Mouse (Mus musculus) embryonic facial prominence, embryonic 10.5 days (tissue): Measurements from ENCODE around the gene Sh3pxd2a. TPM values are rescaled to one million over a fixed set of nuclear protein-coding genes. Genes with fewer than 3 reads are reported as not detected.
"Not testable (repeated sequence)": the region's sequence is repeated elsewhere in the genome, so short reads cannot be mapped to it uniquely, and the experiment has no call there.

Experiments
- DNase-seq: peaks from one replicate; pipeline ENCODE4 v3.0.0-alpha.2; 2017; ENCODE audit warnings: low spot score
- H3K27ac ChIP-seq: fragments of 300-500 bp; sonication (generic); replicated peaks from 2 replicates; pipeline ENCODE4 v1.5.1; 2016; ENCODE audit warnings: mild to moderate bottlenecking
- H3K27me3 ChIP-seq: fragments of 300-500 bp; sonication (generic); replicated peaks from 2 replicates; pipeline ENCODE4 v1.6.1; 2016; ENCODE audit warnings: low read depth, mild to moderate bottlenecking; ENCODE audit not compliant: poor library complexity, severe bottlenecking
- H3K36me3 ChIP-seq: fragments of 300-500 bp; sonication (generic); replicated peaks from 2 replicates; pipeline ENCODE4 v1.6.1; 2016; ENCODE audit warnings: mild to moderate bottlenecking, moderate library complexity
- H3K4me1 ChIP-seq: fragments of 300-500 bp; sonication (generic); 2 replicates; pipeline ENCODE4 v1.6.1; 2016
- H3K4me3 ChIP-seq: fragments of 300-500 bp; sonication (generic); 2 replicates; pipeline ENCODE4 v1.5.1; 2016; ENCODE audit warnings: mild to moderate bottlenecking, moderate library complexity
- H3K9me3 ChIP-seq: fragments of 300-500 bp; sonication (generic); 2 replicates; pipeline ENCODE4 v1.6.1; 2016; ENCODE audit warnings: mild to moderate bottlenecking
- WGBS: fragments of 180-500 bp; shearing (Covaris S2); methylation state at CpG from one replicate; pipeline ENCODE4 v1.1.7; 2016; 5-methylcytosine and 5-hydroxymethylcytosine counted together
- polyA plus RNA-seq: library from polyadenylated mRNA; unstranded; fragments of >200 nt; fragmentation: Nextera tagmentation; extraction: Ambion mirVana; gene quantifications from 2 replicates; pipeline ENCODE4 v1.2.1, GENCODE M21; 2016

Gene Sh3pxd2a
- polyA plus RNA-seq, 1 experiment from 2014 or later = 2.9 TPM

GRCm38 (mm10) chr19:47408656-47409055 lies 55.5 kb downstream of the Sh3pxd2a start:
- Histone ChIP-seq H3K27ac (peak overlapping the region; percentile 49; the same call in 1 of the 2 replicates), H3K4me3 (no peak overlapping the region), H3K36me3 (peaks cover 13% of the 10 kb centered on the region), H3K4me1 (peaks cover 51% of the 10 kb centered on the region), H3K9me3 (peaks cover 6% of the 10 kb centered on the region; the same call in 1 of the 2 replicates), H3K27me3 (no peaks in the 10 kb centered on the region)
- 53% methylated on average over 7 of the region's 7 CpGs for WGBS
- DNase-seq = peak; percentile 24

- peaks cover 6% of the 10 kb centered on the region; the same call in 1 of the 2 replicates for H3K9me3 ChIP-seq
- DNase-seq = no peak
- H3K4me1 ChIP-seq = peaks cover 60% of the 10 kb centered on the region
- WGBS = 92% methylated on average over 6 of the region's 6 CpGs
- peaks cover 13% of the 10 kb centered on the region for H3K36me3 ChIP-seq
- no peaks in the 10 kb centered on the region for H3K27me3 ChIP-seq
- no peak overlapping the region for H3K4me3 ChIP-seq
- H3K27ac ChIP-seq = no peak overlapping the region; the same call in 1 of the 2 replicates
Observed at GRCm38 (mm10) chr19:47407332-47407731, 56.9 kb downstream of the Sh3pxd2a start.

- Histone ChIP-seq H3K4me3 (no peak overlapping the region), H3K36me3 (peaks cover 9% of the 10 kb centered on the region), H3K4me1 (peaks cover 67% of the 10 kb centered on the region), H3K27ac (0 out of 2 replicates have a peak overlapping the region, but pooled peaks have one; percentile 10), H3K27me3 (no peaks in the 10 kb centered on the region), H3K9me3 (peaks cover 6% of the 10 kb centered on the region; the same call in 1 of the 2 replicates)
- WGBS = 80% methylated on average over 6 of the region's 6 CpGs
- no peak for DNase-seq
Observed at GRCm38 (mm10) chr19:47406524-47406923, 57.7 kb downstream of the Sh3pxd2a start.

GRCm38 (mm10) chr19:47405548-47405947 lies 58.7 kb downstream of the Sh3pxd2a start:
- Histone ChIP-seq H3K4me3 (no peak overlapping the region), H3K4me1 (peaks cover 70% of the 10 kb centered on the region), H3K27ac (no peak overlapping the region), H3K9me3 (peaks cover 6% of the 10 kb centered on the region; the same call in 1 of the 2 replicates), H3K36me3 (peaks cover 9% of the 10 kb centered on the region), H3K27me3 (no peaks in the 10 kb centered on the region)
- 93% methylated on average over 8 of the region's 8 CpGs for WGBS
- DNase-seq = no peak

GRCm38 (mm10) chr19:47403391-47404379 lies 60.5 kb downstream of the Sh3pxd2a start:
- Histone ChIP-seq H3K36me3 (peaks cover 9% of the 10 kb centered on the region), H3K4me3 (no peak overlapping the region), H3K27me3 (no peaks in the 10 kb centered on the region), H3K4me1 (peaks cover 58% of the 10 kb centered on the region), H3K27ac (peak overlapping the region; percentile 65), H3K9me3 (peaks cover 6% of the 10 kb centered on the region; the same call in 1 of the 2 replicates)
- no peak for DNase-seq
- WGBS = 60% methylated on average over 3 of the region's 3 CpGs

GRCm38 (mm10) chr19:47402976-47403375 lies 61.2 kb downstream of the Sh3pxd2a start:
- Histone ChIP-seq H3K27ac (peak overlapping the region; percentile 65), H3K9me3 (peaks cover 3% of the 10 kb centered on the region; the same call in 1 of the 2 replicates), H3K36me3 (peaks cover 7% of the 10 kb centered on the region), H3K4me3 (no peak overlapping the region), H3K27me3 (no peaks in the 10 kb centered on the region), H3K4me1 (peaks cover 58% of the 10 kb centered on the region)
- peak; percentile 49 for DNase-seq
- WGBS = 21% methylated on average over 6 of the region's 6 CpGs

- no peaks in the 10 kb centered on the region for H3K9me3 ChIP-seq
- H3K4me3 ChIP-seq = no peak overlapping the region
- WGBS = 83% methylated on average over 4 of the region's 4 CpGs
- H3K36me3 ChIP-seq = peaks cover 4% of the 10 kb centered on the region
- DNase-seq = no peak
- H3K27me3 ChIP-seq = no peaks in the 10 kb centered on the region
- H3K4me1 ChIP-seq = peaks cover 59% of the 10 kb centered on the region
- H3K27ac ChIP-seq = peak overlapping the region; percentile 65
Observed at GRCm38 (mm10) chr19:47402544-47402943, 61.7 kb downstream of the Sh3pxd2a start.

- H3K27me3 ChIP-seq = no peaks in the 10 kb centered on the region
- H3K4me1 ChIP-seq = peaks cover 54% of the 10 kb centered on the region
- no peak overlapping the region for H3K4me3 ChIP-seq
- WGBS = 88% methylated on average over 4 of the region's 4 CpGs
- no peak overlapping the region for H3K27ac ChIP-seq
- DNase-seq = no peak
- peaks cover 15% of the 10 kb centered on the region for H3K36me3 ChIP-seq
- no peaks in the 10 kb centered on the region for H3K9me3 ChIP-seq
Observed at GRCm38 (mm10) chr19:47399709-47400108, 64.5 kb downstream of the Sh3pxd2a start.

GRCm38 (mm10) chr19:47399029-47399428 lies 65.2 kb downstream of the Sh3pxd2a start:
- no peak overlapping the region for H3K4me3 ChIP-seq
- DNase-seq = no peak
- H3K9me3 ChIP-seq = no peaks in the 10 kb centered on the region
- 96% methylated on average over 11 of the region's 11 CpGs for WGBS
- peaks cover 18% of the 10 kb centered on the region for H3K36me3 ChIP-seq
- peaks cover 54% of the 10 kb centered on the region for H3K4me1 ChIP-seq
- H3K27me3 ChIP-seq = no peaks in the 10 kb centered on the region
- 0 out of 2 replicates have a peak overlapping the region, but pooled peaks have one; percentile 63 for H3K27ac ChIP-seq

GRCm38 (mm10) chr19:47397882-47398671 lies 66.1 kb downstream of the Sh3pxd2a start:
- H3K27ac ChIP-seq = peak overlapping the region; percentile 63
- peaks cover 45% of the 10 kb centered on the region for H3K4me1 ChIP-seq
- H3K9me3 ChIP-seq = no peaks in the 10 kb centered on the region
- H3K27me3 ChIP-seq = no peaks in the 10 kb centered on the region
- no peak overlapping the region for H3K4me3 ChIP-seq
- WGBS = 57% methylated on average over 18 of the region's 18 CpGs
- peaks cover 20% of the 10 kb centered on the region for H3K36me3 ChIP-seq
- no peak for DNase-seq

GRCm38 (mm10) chr19:47395338-47395737 lies 68.9 kb downstream of the Sh3pxd2a start:
- peaks cover 25% of the 10 kb centered on the region for H3K4me1 ChIP-seq
- 84% methylated on average over 4 of the region's 4 CpGs for WGBS

GRCm38 (mm10) chr19:47394781-47395180 lies 69.4 kb downstream of the Sh3pxd2a start:
- H3K4me1 ChIP-seq = peaks cover 25% of the 10 kb centered on the region
- WGBS = 83% methylated on average over 1 of the region's 1 CpGs
- H3K9me3 ChIP-seq, DNase-seq, H3K27me3 ChIP-seq, H3K4me3 ChIP-seq, H3K27ac ChIP-seq: not testable (repeated sequence)
- peaks cover 23% of the 10 kb centered on the region for H3K36me3 ChIP-seq

More at GRCm38 (mm10) chr19:47395338-47395737, 68.9 kb downstream of the Sh3pxd2a start:
- Histone ChIP-seq H3K36me3 (peaks cover 23% of the 10 kb centered on the region), H3K27me3 (no peaks in the 10 kb centered on the region), H3K4me3 (no peak overlapping the region), H3K27ac (no peak overlapping the region), H3K9me3 (no peaks in the 10 kb centered on the region)
- DNase-seq = no peak
